Mouse (Mus musculus) left cerebral cortex, postnatal 14 days (tissue): ENCODE data around the gene March8. TPM values are rescaled to one million over a fixed set of nuclear protein-coding genes. Genes with fewer than 3 reads are reported as not detected.
A peak's percentile ranks its signal among the peaks of the same experiment; 100 is the strongest.
"Not testable (repeated sequence)": the region's sequence is repeated elsewhere in the genome, so short reads cannot be mapped to it uniquely, and the experiment has no call there.

ENCODE experiments used
- DNase-seq, 2 experiments: peaks; one replicate each; pipeline ENCODE4 v3.0.0; 2021 to 2022; ENCODE audit warnings: low spot score in 2 of 2, mixed read lengths in 1 of 2
- intact Hi-C: fragments of 180-260 bp; cut with DNase I; formaldehyde crosslinking; loops from one replicate; pipeline ENCODE4 v1.15.1; 2025
- long read RNA-seq, 2 experiments: library from polyadenylated mRNA; stranded (forward); transcript quantifications; one replicate each; pipeline ENCODE4 v2.0.0; 2021
- total RNA-seq, 2 experiments: library from RNA; stranded (reverse); gene quantifications; 2 replicates each; pipeline ENCODE4 v1.2.3; 2021

March8 gene
- total RNA-seq: 10 to 100 TPM; 52.8 to 54.3 TPM
- long read RNA-seq, experiment 1, full-length matches to known transcripts: 15 of 38 reads
- long read RNA-seq, experiment 1, partial matches to known transcripts: 8 of 38 reads
- long read RNA-seq, experiment 1, other reads (novel, unspliced or antisense): 15 of 38 reads
- long read RNA-seq, experiment 2, full-length matches to known transcripts: 15 of 24 reads
- long read RNA-seq, experiment 2, partial matches to known transcripts: 1 of 24 reads
- long read RNA-seq, experiment 2, other reads (novel, unspliced or antisense): 8 of 24 reads

DNA sequence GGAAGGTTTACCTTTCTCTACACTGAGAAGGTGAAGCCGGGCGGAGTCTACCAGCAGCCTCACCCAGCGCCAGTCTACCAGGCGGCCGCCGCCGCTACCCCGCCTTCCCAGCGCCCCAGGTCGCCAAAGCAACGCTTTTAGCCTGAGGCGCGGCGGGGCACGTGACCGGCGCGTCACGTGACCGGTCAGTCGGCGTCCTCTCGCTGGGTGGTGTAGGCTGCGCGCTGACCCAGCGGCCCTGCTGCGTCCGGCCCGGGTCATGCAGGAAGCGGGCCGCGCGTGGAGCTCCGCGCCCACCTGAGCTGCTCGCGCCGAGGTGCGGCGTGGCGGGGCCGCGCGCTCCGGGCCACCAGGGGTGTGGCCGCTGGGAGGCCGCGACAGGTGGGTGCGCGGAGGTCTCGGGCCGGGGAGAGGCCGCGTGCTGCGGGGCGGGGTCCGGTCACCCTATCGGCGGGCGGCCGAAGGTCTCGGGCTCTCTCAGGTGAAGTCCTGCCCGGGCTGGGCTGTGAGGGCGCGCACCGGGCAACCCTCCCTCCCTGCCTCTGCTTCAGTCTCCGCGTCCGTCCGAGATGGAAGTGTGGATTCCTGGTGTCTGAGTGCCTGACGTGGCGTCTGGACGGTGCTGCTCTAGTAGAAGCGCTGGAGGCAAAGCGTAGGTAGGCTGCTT lies at the start of gene March8:
Gene March8 (plus strand): TSS at position 190 of the 667 bp plus-strand sequence.
- intact Hi-C loops: no loop called here
- DNase-seq: peak; percentile 85 to 86

DNA sequence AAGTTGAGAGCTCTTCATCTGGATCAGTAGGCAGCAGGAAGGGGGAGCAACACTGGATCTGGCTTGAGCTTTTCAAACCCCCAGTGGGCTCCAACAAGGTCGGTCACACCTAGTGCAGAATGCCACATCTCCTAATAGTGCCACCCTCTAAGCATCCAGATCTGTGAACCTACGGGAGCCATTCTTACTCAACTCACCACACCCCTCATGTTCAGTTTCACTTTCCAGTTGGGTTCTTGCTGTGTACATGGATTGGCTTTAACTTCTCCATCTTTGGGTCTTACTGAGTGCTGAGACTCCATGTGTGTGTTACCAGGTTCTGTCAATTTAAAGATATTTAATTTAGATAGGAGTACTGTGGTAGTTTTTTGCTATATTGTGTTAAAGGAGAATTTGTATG lies 26.4 kb upstream of the March8 start:
- intact Hi-C loops: no loop called here
- no peak for DNase-seq

DNA sequence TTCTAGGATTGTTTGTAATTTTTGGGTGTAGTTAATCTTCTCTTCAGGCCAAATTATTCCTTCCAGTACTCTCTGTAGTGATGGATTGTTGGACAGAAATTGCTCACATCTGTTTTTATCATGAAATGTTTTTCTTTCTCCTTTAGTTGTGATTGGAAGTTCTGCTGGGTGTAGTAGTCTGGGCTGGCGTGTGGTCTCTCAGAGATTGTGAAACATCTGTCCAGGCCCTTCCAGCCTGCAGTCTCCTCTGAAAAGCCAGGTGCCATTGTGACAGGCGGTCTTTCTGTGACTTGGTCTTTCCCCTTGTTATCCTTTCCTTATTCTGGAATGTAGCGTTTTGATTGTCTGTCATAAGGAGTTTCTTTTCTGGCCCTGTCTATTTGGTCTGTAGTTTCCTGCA lies 18.6 kb upstream of the March8 start:
- DNase-seq: no peak
- intact Hi-C loops: no loop called here

DNA sequence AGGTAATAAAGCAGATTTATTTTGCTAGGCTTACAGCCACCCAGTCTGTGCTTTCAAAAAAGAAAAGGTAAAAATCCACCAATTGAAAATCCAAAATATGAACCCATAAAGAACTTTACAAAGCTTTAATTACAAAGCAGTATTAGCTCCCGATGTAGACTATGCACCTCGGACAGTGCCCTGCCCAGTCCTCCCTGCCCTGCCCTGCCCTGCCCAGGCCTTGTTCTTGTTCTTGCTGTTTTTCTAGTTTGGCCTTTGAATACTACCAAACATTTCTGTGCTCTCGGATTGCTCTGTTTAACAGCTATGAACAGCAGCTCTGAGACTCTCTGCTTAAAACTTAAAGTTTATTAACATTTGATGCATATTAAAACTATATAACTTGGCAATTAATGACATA lies 11.2 kb upstream of the March8 start:
- intact Hi-C loops: no loop called here
- no peak for DNase-seq

DNA sequence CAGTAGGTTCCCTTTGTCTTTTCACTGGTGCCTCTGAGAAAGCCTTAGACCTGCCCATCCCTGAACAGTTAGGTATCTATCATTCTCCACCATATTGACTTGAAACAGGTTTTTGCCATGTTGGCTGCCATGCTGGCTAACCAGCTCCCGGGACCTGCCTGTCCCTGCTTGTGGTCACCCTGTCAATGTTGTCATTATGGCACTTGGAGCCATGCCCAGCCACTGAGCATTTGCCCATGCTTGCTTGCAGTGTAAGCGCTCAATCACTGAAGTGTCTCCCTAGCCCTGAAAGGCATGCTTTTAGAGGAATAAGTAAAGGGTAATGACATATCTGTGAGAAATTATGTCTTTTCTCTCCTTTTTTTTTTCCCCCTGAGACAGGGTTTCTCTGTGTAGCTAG lies 6.4 kb upstream of the March8 start:
- DNase-seq: no peak

DNA sequence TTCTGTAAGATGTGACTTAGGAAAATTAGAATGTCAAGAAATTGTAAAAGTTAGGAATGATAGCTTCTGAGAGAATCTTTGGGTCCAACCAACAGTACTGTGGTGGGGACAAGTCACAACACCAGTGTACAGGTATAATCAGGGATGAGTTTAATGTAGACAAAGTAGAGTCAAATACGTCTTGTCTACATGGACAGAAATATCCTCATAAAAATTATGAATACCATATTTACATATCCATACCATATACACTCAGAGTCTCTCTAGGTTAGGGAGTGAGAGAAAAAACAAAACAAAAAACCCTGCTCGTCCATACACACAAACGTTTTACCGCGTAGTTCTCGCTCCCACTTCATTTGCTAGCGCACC lies 374 bp upstream of the March8 start:
- intact Hi-C loops: no loop called here

More for the DNA sequence above, 6.4 kb upstream of the March8 start:
- intact Hi-C loops: no loop called here

DNA sequence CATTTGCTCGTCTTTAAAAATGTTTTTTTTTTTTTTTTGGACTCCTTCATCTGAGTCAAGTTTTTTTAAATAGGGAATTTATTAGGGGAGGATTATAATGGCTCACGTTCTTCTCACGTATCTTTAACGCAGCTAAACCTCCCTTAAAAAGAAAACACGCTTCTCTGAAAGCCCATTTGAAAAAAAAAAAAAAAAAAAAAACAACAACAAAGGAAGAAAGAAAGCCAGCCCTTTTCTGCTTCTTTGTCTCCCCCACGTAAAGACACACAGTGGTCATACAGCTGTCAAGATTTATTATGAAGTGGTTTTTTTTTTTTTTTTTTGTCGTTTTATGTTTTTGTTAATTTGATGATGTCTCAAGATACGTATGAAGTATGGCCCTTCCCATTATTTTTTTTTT lies 696 bp downstream of the March8 start:
- DNase-seq: no peak
- intact Hi-C loops: no loop called here

More for the DNA sequence above, 374 bp upstream of the March8 start:
- no peak for DNase-seq

DNA sequence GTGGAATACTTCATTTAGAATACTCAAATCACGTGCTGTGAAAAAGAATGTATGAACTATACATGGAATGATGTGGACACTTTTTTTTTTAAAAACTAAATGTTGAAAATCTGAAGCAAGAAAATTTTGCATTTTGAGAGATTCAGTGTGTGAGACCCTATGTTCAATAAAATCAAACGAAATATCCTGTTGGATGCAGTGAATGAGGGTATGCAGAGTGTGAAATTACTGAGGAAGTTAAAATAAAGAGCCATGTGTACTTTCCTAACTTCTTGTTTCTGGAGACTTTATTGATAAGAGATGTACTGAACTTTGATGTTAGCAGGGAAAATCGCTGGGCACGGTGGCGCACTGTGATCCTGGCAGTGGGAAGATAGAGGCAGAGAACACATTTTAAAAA lies 1.3 kb downstream of the March8 start:
- intact Hi-C loops: no loop called here
- no peak for DNase-seq

DNA sequence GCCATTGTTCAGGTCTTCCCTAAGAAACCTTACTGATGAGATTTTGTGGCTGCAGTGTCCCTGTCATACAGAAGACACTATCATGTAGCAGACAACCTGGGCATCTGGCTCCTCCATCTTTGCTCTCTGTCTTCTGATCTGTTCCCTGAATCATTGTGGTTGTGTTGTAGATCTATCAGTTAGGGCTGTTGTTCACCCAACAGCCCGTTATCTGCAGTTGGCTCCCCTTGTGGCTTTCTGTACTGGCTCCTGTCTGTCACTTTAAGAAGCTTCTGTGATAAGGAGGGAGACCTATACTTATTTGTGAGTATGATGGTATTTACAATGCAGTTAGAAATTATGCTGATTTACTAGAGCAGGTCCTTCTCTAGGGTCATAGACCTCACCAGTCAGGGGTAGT lies 2.7 kb downstream of the March8 start:
- DNase-seq: no peak
- intact Hi-C loops: no loop called here

DNA sequence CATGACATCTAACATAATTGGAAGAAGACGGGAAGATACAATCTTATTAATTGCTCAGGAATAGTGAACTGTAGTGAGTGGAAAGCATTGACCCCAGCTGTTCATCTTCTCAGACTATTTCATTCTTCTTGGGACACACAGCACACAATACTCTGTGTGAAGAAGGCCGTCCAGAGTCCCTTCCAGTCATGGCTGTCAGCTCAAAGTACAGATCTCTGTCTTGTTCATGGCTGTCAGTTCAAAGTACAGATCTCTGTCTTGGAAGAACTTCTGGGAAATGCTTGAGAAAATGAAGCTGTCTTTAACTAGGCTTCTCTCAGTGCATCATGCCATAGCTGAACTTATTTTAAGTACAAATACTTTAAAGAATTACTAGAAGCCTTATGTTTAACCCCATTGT lies 10.1 kb downstream of the March8 start:
- DNase-seq: no peak
- intact Hi-C loops: no loop called here

DNA sequence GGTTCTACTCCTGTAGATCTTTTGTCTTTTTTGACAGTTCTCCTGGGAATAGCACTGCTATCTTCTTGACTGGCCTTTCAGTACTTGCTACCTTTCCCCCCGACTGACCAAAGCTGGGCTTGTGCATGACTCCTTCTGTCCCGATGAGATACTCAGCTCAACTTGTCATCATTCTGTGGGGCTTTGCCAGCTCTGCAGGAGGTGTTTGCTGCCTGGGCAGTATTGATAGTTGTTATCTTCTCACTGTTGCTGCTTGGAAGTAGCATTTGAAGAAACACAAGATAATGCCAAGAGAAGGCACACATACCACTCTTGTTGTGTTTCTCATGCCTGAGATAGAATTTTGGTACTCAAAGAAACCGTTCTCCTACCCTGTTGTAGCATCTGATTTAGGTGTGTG lies 12.2 kb downstream of the March8 start:
- DNase-seq: no peak

DNA sequence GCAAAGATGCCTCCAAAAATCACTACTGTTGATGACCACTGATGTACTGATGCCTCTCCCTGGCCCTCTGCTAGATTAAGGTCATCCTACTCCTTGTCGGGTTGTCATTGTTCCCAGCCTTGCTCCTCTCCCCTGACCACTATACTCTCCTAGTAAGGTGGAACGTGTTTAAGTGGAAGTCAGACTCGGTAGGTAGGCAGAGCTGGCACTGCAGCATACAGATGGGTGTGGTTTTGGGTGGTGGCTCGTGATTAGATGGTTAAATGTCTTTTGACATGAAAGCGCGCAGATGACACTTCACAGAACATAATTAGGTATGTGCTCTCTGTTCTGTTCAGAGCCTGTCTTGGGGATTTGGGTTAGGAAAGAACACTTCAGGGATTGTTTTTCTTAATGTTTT lies 12.8 kb downstream of the March8 start:
- no peak for DNase-seq
- intact Hi-C loops: no loop called here

More for the DNA sequence above, 12.2 kb downstream of the March8 start:
- intact Hi-C loops: no loop called here

DNA sequence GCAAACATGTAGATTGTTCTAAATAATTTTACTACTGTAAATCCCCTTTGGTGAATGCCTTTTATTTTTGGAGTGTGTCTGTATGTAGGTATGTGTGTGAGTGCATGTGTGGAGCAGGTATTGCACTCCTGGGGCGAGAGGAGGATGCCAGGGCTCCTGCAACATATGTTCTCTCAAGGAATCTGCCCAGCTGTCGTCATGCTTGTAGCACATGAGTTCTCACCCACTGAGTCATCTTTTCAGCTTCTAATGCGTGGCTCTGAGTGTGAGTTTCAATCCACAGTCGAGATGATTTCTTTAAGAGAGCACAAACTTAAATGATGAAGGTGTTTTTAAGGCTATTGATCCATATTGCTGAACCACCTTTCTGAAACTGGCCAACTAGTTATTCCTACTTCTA lies 13.7 kb downstream of the March8 start:
- intact Hi-C loops: no loop called here
- no peak for DNase-seq

DNA sequence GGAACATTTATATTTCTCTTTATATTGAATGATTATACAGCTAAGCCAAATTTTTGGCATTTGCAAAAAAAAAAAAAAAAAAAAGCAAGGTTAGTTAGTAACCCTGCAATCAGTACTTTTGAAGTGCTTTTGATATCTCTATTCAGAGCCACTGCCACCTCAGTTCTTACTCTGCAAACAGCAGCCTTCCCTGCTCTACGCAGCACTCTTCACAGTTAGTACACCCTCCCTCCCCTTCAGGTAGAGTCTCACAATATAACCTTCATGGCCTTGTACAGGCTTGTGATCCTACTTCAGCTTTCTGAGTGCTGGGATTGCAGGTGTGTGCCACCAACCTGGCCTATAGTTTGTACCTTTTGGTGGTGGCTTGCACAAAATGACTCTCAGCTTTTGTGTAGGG lies 15.6 kb downstream of the March8 start:
- intact Hi-C loops: no loop called here
- DNase-seq: no peak

DNA sequence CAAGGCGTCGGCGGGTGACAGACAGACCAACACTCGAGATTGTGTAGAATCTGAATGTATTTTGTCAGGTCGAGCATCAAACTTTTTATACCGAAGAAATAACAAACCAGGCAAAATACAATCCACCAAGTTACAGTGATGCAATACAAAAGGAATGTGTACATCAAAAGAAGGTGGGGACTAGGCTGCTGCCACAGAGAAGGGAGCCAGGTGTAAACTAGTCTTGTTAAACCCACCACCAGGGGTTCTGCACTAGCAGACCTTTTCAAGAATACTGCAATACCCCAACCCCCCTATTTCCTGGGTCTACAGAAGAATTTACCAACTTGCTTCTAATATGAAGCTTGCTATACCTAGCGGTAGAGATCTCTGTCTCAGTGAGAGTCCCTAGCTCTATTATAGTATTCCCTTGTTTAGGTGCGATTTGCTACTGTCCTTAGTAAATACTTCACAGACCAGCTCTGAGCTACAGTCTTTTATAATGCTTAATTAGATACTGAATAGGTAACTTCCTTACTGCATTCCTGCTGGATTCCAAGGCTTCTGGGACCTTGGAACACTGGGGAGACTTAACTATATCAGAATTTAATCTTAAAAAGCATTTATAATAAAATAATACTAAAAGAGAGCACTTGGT lies 18.6 kb downstream of the March8 start:
- DNase-seq, intact Hi-C loops: not testable (repeated sequence)

DNA sequence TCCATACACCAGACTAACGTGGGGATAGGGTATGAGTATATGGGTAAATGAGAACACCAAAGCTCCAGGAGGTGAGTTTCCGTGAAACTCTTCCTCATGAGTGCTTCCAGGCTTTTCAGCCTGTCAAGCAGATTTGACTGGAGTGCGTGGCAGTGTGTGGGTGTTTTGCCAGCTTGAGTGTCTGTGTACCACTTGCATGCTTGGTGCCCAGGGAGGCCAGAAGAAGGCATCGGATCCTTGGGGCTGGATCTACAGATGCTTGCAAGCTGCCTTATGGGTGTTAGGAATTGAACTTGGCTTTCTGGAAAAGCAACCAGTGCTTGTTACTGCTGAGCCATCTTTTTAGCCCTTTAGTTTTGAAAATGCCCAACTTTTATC lies 19.1 kb downstream of the March8 start:
- intact Hi-C loops: no loop called here
- peak in 1 of 2 experiments; percentile 16 for DNase-seq

DNA sequence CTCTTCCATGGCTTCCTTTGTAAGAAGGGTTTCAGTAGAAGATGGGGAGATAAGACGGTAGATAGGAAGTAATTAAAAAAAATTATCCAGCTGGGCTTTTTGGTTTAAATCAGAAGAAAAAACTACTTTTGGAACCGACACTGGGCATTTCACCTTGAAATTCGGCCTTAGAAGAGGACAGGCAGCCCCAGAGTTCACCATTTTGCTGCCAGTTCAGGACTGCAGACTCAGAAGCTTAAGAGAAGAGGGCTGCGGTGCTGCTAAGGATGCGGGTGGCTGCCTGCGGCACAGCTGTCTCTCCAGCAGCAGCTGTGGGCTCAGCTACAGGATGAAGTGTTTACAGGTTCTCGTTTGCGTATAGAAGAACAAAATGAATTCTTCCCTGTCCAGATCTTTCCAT lies 20.2 kb downstream of the March8 start:
- DNase-seq: no peak
- intact Hi-C loops: no loop called here

DNA sequence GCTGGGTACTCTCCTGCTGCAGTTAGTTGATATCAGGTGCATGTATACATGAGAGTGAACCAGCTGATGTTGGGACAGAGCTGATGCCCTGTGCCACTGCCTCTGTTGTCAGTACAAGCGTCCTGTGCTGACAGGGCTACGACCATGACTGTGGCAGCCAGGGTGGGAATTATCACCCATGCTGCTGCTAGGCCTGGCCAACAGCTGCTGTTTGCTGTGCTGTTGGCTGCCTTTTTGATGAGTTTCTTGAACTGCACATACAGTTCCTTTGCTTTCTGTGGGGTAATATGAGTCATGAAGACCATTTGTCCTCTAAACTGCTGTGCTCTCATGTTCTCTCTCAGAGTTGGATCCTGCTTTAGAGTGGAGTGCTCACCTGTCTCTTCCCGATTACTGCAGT lies 21.4 kb downstream of the March8 start:
- intact Hi-C loops: no loop called here

DNA sequence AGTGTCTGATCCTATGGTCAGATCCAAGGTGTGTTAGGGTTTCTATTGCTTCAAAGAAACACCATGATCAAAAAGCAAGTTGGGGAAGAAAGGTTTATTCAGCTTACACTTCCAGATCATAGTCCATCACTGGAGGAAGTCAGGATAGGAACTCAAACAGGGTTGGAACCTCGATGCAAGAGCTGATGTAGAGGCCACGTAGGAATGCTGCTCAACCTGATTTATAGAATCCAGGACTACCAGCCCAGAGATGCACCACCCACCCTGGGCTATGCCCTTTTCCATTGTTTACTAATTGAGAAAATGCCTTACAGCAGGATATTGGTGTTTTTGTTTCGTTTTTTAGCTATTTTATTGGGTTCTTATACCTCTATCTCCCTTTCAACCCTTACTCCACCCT lies 23.6 kb downstream of the March8 start:
- intact Hi-C loops: no loop called here
- no peak for DNase-seq

More for the DNA sequence above, 21.4 kb downstream of the March8 start:
- no peak for DNase-seq

DNA sequence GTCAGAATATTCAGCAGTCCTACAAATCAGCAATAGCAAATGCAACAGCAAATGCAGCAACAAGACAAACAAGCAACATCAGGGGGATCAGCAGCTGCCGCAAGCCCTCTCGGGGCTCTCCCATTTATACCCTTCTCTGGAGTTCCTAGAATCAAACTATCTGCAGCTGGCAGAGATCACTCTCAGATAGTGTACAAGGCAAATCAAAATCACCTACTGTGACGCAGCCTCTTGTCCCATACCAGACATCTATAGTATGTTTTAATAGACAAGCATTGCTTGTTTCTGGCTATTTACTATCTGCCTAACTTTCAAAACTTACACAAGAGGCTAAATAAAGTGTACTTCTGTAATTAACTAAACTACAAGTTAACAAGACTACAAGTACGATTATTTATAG lies 24.2 kb downstream of the March8 start:
- no peak for DNase-seq
- intact Hi-C loops: no loop called here

DNA sequence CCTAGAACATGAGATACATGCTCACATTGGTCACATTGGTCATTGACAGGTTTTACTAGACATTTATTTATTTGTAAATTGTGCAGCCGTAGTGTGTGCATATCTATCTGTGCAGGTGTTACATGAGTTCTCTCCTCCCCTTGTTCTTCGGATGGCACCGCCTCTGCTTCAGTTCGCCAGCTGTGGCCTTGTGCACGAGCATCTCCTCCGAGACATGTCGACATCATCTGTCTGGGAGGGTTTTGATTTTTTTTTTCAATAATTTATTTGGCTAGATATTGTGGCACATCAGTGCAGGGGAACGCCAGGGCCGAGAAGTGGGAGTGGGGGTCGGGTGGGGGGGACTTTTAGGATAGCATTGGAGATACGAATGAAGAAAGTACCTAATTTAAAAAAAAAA lies 30.1 kb downstream of the March8 start:
- intact Hi-C loops: no loop called here
- no peak for DNase-seq
